Comparison of ENCODE assay signal across 24 mouse cellular contexts in the genomic region with DNA sequence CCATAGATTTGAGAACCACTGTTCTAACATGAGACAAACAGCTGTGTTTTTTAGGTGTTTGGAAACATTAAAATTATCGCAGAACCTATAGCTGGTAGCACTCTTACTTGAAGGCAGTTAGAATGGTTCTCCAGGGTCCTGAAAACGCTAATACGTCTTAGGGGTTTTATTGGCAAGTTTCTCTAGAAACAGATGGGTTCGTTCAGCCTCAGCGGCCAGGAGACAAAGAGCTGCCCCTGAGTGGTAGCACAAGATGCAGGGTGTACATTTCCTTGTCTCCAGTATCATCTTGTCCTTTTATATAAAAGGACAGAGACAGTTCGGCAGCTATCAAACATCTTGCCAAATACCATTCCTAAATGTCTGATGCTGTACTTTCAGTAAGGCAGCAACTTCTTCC. TPM values are rescaled to one million over a fixed set of nuclear protein-coding genes. Genes with fewer than 3 reads are reported as not detected.
"Had no signal": no experiment of that assay in that cellular context is flagged by ENCODE, and none has a peak within 500 bp of the region (broad histone marks: within the 10 kb centered on the region; RNA-seq: fewer than 3 reads in every experiment).

No protein-coding gene starts in this region.

- H3K4me3 ChIP-seq: liver, embryonic 13.5 days; myocyte; neural tube, embryonic 13.5 days had no signal

- ATAC-seq: intestine, postnatal 0 days had no signal

- H3K4me1 ChIP-seq: liver, embryonic 13.5 days; neural tube, embryonic 13.5 days had no signal

- H3K9ac ChIP-seq: liver, embryonic 13.5 days; neural tube, embryonic 13.5 days had no signal

- H3K27ac ChIP-seq: liver, embryonic 13.5 days; neural tube, embryonic 13.5 days had no signal

- H3K27me3 ChIP-seq: liver, embryonic 13.5 days; neural tube, embryonic 13.5 days had no signal

- H3K36me3 ChIP-seq: liver, embryonic 13.5 days; neural tube, embryonic 13.5 days had no signal

- H3K9me3 ChIP-seq: liver, embryonic 13.5 days; neural tube, embryonic 13.5 days had no signal

- DNase-seq: kidney, adult 2 months; kidney, postnatal 10 days; kidney, postnatal 36 days; layer of hippocampus, adult 9-11 months; liver, embryonic 13.5 days; lung, adult 2 months; lung, postnatal 14 days; lung, postnatal 4 days; midbrain, embryonic 14.5 days; retina, postnatal 1 day; right cerebral cortex, postnatal 25 days; spleen, adult 18-20 months; thymus, adult 18-20 months; thymus, postnatal 36 days had no signal

- H3K4me2 ChIP-seq: liver, embryonic 13.5 days; midbrain, embryonic 11.5 days; neural tube, embryonic 13.5 days had no signal

RNA-seq across cellular contexts. Expression of gene Lrrtm3, which starts 40.1 kb away (rescaled TPM):
- total RNA-seq: liver, adult 2 months; megakaryocyte progenitor cell, adult 5-6 weeks; megakaryocyte-erythroid progenitor cell, adult 5-6 weeks; monocyte, adult 5-6 weeks; neutrophil, adult 5-6 weeks had no signal
- polyA plus RNA-seq: kidney, adult 2 months; liver, adult 2 months; liver, embryonic 16.5 days had no signal
